Mouse (Mus musculus): Measurements from ENCODE around the gene Zfp943.
"Not testable (repeated sequence)": the region's sequence is repeated elsewhere in the genome, so short reads cannot be mapped to it uniquely, and the experiment has no call there.

Gene Zfp943

DNA sequence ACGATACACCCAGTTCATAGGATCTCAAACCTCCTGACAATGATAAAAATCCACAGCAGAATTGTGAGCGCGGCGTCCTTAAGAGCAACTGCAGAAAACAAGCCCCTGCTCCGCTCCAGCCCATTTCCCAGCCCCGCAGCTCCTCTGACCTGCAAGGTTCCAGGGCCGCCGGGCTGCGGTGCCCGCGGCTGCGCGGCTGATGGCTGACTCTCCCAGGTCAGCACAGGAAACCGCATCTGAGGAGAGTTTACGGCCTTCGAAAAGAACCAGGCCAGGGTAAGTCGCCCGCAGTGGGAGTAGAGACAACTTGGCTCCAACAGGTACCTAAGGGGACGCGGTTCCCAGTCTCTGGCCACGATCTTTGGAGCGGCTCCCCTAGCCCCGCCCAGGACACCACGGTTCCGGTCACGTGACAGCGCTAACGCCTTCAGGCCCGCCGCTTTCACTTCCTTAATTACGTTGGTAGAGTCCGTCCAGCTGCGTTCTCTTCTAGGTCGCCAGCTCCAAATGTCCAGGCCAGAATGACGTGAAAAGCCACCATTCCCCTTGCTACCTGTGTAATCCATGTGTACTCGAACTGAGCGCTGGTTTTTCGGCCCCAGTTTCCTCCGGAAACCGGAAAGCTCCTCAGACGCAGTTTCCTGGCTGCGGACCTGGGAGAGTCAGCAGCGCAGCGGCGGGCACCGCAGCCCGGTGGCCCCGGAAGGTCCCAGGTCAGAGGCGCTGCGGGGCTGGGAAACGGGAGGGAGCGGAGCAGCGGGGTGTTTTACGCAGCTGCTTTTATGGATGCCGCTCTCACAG lies at the start of gene Zfp943, which contains the start of gene Zfp942:
Gene Zfp943 (plus strand): TSS at position 446 of the 801 bp plus-strand sequence.
Gene Zfp942 (minus strand): TSS at position 358 of the 801 bp plus-strand sequence.
- DNase-seq (ENCODE audit: low spot score) = peak; percentile 81

DNA sequence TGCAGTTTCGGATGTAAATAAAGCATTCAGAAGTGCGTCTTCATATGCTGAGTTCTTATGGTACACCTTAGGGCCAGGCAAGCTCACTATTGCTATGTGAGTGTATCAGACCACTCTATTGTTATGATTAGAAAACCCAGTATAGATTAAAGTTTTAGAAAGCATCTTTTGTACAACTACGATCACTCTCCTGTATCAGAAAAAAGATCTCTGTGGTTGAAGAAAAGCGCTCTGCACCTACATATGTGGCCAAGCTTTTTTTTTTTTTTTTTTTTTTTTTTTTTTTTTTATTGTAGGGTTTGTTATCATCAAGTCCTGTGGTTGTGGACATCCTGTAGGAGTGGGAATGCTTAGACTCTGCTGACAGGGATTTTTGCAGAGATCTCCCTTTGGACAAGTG lies 950 bp downstream of the Zfp943 start:
- DNase-seq (ENCODE audit: low spot score) = no peak

DNA sequence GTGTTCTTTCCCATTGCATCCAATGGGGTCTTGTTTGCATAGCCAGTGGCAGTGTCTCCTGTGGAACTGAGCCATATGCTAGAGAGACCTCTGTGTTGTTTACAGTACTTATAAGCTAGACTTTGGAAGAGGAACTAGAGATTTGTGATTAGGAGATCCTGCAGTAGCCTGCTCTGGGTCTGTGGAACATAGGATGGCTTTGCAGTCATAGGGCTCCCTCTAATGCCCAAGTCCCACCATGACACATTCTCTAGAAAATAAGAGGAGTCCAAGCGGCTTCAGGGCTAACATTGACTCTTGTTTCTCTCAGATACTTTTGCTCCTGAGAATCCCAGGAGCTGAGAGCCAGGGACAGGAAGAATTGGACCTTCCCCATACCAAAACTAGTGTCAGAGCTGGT lies 73.2 kb downstream of the Zfp943 start:
- DNase-seq (ENCODE audit: low spot score) = not testable (repeated sequence)

DNA sequence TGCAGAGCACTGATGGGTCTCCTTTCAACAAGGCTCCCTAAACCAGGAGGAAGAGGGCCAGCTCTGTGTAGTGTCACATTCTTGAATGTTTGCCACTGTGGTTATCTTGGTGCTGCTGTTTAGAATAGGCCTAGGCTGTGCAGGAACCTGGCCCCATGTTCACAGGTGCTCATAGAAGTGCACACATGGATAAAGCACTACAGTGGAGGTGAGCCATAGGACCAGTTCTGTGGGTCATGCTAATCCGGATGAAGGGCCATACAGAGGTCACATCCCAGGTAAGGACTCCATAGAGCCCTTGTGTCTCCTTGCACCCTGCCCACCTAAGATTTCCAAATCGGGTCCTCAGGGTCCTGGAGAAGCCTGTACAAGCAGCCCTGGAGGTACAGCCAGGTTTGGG lies 87.1 kb downstream of the Zfp943 start:
- no peak for DNase-seq (ENCODE audit: low spot score)

DNA sequence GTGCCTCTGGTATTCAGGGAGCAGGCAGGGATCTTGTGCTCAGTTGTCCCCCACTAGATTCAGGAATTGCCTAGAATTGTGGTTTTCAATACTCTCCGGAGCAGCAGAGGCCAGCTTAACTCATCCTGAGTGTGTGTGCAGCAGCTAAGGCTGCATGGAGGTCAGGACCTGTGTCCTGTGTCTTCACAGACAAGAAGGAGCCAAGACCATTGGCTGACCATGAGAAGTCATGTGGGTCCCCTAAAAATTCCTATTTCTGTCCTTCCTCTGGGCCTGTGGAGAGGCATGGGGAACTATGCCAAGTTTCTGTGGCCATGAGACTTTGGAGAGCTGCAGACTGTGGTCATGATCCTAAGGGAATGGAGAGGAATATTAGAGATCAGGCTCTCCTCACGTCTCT lies 90.9 kb downstream of the Zfp943 start:
- no peak for DNase-seq (ENCODE audit: low spot score)

DNA sequence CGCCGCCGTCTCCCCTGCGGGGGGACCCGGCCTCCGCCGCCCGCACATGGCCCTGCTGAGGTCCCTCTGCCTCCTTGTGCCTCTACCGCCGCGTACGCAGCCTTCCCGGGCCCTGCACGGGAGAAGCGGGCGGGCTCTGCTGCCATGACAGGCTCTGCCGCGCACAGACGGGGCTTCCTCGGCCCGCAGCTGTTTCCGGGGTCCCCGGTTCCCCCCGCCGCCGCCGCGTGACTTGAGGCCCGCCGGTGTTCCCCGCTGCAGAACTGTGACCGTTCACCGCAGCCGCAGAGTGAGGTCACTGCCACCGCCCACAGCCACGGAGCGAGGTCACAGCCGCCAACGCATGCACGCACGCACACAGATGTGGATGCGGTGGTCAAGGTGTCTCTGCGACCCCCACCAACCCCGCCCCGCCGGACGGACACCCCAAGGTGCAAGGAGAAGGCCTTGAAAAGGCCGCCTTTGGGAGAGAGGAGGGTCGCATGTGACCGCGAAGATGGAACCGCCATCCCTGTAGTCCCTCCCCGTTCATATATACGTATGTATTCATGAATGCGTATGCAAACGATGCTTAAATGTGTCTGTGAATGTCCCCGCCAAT lies 118.8 kb downstream of the Zfp943 start:
- DNase-seq (ENCODE audit: low spot score) = peak; percentile 34

DNA sequence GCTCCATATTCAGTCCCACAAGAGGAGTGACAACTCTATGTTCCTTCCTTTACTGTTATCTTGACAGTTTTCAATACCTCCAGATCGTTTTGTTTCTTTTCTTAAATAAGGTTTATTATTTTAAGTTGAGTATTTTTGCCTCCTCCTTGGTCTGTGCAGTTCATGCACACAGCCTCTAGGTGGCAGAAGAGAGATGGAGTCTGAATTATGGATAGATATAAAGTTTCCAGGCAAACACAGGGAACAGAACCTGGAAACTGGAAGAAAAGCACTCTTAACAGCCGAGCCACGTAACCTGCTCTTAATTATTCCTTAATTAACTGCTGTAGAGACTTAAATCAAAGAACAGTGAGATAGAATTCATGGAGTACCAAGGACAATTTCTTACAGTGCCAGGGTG lies 120.9 kb downstream of the Zfp943 start:
- DNase-seq (ENCODE audit: low spot score) = not testable (repeated sequence)

DNA sequence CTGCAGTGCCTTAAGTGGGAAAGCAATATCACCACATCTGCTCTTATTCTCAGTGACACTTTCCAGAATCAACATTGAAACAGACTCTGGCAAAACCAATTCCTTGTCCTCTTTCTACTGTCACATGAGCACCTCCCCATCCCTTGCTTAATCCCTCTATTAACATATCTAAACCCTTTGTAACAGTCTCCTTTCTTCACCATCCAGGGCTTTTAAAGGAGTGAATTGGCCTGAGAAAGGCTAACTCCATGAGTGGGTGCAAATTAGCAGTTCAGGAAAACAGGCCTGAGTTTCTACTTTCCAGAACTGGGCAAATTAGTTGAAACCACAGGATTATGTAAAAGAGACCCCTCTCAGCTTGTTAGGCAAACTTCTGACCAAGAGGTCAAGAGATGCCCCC lies 156.4 kb downstream of the Zfp943 start:
- no peak for DNase-seq (ENCODE audit: low spot score)

Data from testis, postnatal 14 days (tissue).